Mouse (Mus musculus): ENCODE measurements around the gene Ldlrad3.

- TF ChIP-seq CTCF (IDR thresholded peaks at IDR 0.05; ENCODE audit: extremely low read depth, insufficient read length, insufficient replicate concordance, low read depth, low read length) (no peak), POLR2A (IDR thresholded peaks at IDR 0.05; ENCODE audit: low read depth, low read length) (no peak)
Measured at GRCm38 (mm10) chr2:101976399-101977064, 209.7 kb downstream of the Ldlrad3 start.
